Mouse (Mus musculus): Measurements from ENCODE around the gene Olfr1162. TPM values are rescaled to one million over a fixed set of nuclear protein-coding genes. Genes with fewer than 3 reads are reported as not detected.

Olfr1162 gene
- not detected for polyA plus RNA-seq (2014; fragmentation: Illumina TruSeq; extraction: RNeasy Lipid Tissue Mini Kit (QIAGEN cat#74804); ENCODE audit: low read depth, low replicate concordance)

GRCm38 (mm10) chr2:88051029-88051428, at the start of gene Olfr1162:
Gene Olfr1162, minus strand, starts transcription at chr2:88051129.

GRCm38 (mm10) chr2:88093866-88094265, 42.9 kb upstream of the Olfr1162 start, which contains the start of gene Olfr1164:
Gene Olfr1164, minus strand, starts transcription at chr2:88093966.

GRCm38 (mm10) chr2:88071730-88072129, 20.8 kb upstream of the Olfr1162 start, which contains the start of gene Olfr1163:
Gene Olfr1163, minus strand, starts transcription at chr2:88071830.

GRCm38 (mm10) chr2:88037599-88037998, 13.3 kb downstream of the Olfr1162 start, which contains the start of gene Olfr73:
Gene Olfr73, minus strand, starts transcription at chr2:88037699.

GRCm38 (mm10) chr2:88022474-88022873, 28.5 kb downstream of the Olfr1162 start, which contains the start of gene Olfr1161:
Gene Olfr1161, plus strand, starts transcription at chr2:88022774.

GRCm38 (mm10) chr2:88007515-88008318, 43.2 kb downstream of the Olfr1162 start, which contains the start of gene Olfr1160:
Gene Olfr1160, minus strand, starts transcription at chr2:88008268.

Other genes with a start within 250 kb of the Olfr1162 start
- not detected for gene Olfr1145, start 241.3 kb downstream of the Olfr1162 start, polyA plus RNA-seq (2014; fragmentation: Illumina TruSeq; extraction: RNeasy Lipid Tissue Mini Kit (QIAGEN cat#74804); ENCODE audit: low read depth, low replicate concordance)
- not detected for gene Olfr1148, start 220.6 kb downstream of the Olfr1162 start, polyA plus RNA-seq (2014; fragmentation: Illumina TruSeq; extraction: RNeasy Lipid Tissue Mini Kit (QIAGEN cat#74804); ENCODE audit: low read depth, low replicate concordance)
- gene Olfr1150-ps1, start 207.1 kb downstream of the Olfr1162 start, polyA plus RNA-seq (2014; fragmentation: Illumina TruSeq; extraction: RNeasy Lipid Tissue Mini Kit (QIAGEN cat#74804); ENCODE audit: low read depth, low replicate concordance) = not detected
- not detected for gene Olfr1151, start 195.3 kb downstream of the Olfr1162 start, polyA plus RNA-seq (2014; fragmentation: Illumina TruSeq; extraction: RNeasy Lipid Tissue Mini Kit (QIAGEN cat#74804); ENCODE audit: low read depth, low replicate concordance)
- not detected for gene Olfr1152, start 184.6 kb downstream of the Olfr1162 start, polyA plus RNA-seq (2014; fragmentation: Illumina TruSeq; extraction: RNeasy Lipid Tissue Mini Kit (QIAGEN cat#74804); ENCODE audit: low read depth, low replicate concordance)
- gene Olfr1153, start 156.2 kb downstream of the Olfr1162 start, polyA plus RNA-seq (2014; fragmentation: Illumina TruSeq; extraction: RNeasy Lipid Tissue Mini Kit (QIAGEN cat#74804); ENCODE audit: low read depth, low replicate concordance) = not detected
- not detected for gene Olfr1154, start 146.0 kb downstream of the Olfr1162 start, polyA plus RNA-seq (2014; fragmentation: Illumina TruSeq; extraction: RNeasy Lipid Tissue Mini Kit (QIAGEN cat#74804); ENCODE audit: low read depth, low replicate concordance)
- gene Olfr1155, start 106.0 kb downstream of the Olfr1162 start, polyA plus RNA-seq (2014; fragmentation: Illumina TruSeq; extraction: RNeasy Lipid Tissue Mini Kit (QIAGEN cat#74804); ENCODE audit: low read depth, low replicate concordance) = not detected
- gene Olfr1156, start 98.0 kb downstream of the Olfr1162 start, polyA plus RNA-seq (2014; fragmentation: Illumina TruSeq; extraction: RNeasy Lipid Tissue Mini Kit (QIAGEN cat#74804); ENCODE audit: low read depth, low replicate concordance) = not detected
- not detected for gene Olfr1157, start 82.8 kb downstream of the Olfr1162 start, polyA plus RNA-seq (2014; fragmentation: Illumina TruSeq; extraction: RNeasy Lipid Tissue Mini Kit (QIAGEN cat#74804); ENCODE audit: low read depth, low replicate concordance)
- gene Olfr74, start 76.5 kb downstream of the Olfr1162 start, polyA plus RNA-seq (2014; fragmentation: Illumina TruSeq; extraction: RNeasy Lipid Tissue Mini Kit (QIAGEN cat#74804); ENCODE audit: low read depth, low replicate concordance) = not detected
- not detected for gene Olfr1158, start 61.0 kb downstream of the Olfr1162 start, polyA plus RNA-seq (2014; fragmentation: Illumina TruSeq; extraction: RNeasy Lipid Tissue Mini Kit (QIAGEN cat#74804); ENCODE audit: low read depth, low replicate concordance)
- not detected for gene Olfr1160, start 42.9 kb downstream of the Olfr1162 start, polyA plus RNA-seq (2014; fragmentation: Illumina TruSeq; extraction: RNeasy Lipid Tissue Mini Kit (QIAGEN cat#74804); ENCODE audit: low read depth, low replicate concordance)
- not detected for gene Olfr1161, start 28.4 kb downstream of the Olfr1162 start, polyA plus RNA-seq (2014; fragmentation: Illumina TruSeq; extraction: RNeasy Lipid Tissue Mini Kit (QIAGEN cat#74804); ENCODE audit: low read depth, low replicate concordance)
- gene Olfr73, start 13.4 kb downstream of the Olfr1162 start, polyA plus RNA-seq (2014; fragmentation: Illumina TruSeq; extraction: RNeasy Lipid Tissue Mini Kit (QIAGEN cat#74804); ENCODE audit: low read depth, low replicate concordance) = not detected
- not detected for gene Olfr1163, start 20.7 kb upstream of the Olfr1162 start, polyA plus RNA-seq (2014; fragmentation: Illumina TruSeq; extraction: RNeasy Lipid Tissue Mini Kit (QIAGEN cat#74804); ENCODE audit: low read depth, low replicate concordance)
- not detected for gene Olfr1164, start 42.8 kb upstream of the Olfr1162 start, polyA plus RNA-seq (2014; fragmentation: Illumina TruSeq; extraction: RNeasy Lipid Tissue Mini Kit (QIAGEN cat#74804); ENCODE audit: low read depth, low replicate concordance)
- gene Olfr1166, start 77.1 kb upstream of the Olfr1162 start, polyA plus RNA-seq (2014; fragmentation: Illumina TruSeq; extraction: RNeasy Lipid Tissue Mini Kit (QIAGEN cat#74804); ENCODE audit: low read depth, low replicate concordance) = not detected
- gene Olfr1167, start 104.1 kb upstream of the Olfr1162 start, polyA plus RNA-seq (2014; fragmentation: Illumina TruSeq; extraction: RNeasy Lipid Tissue Mini Kit (QIAGEN cat#74804); ENCODE audit: low read depth, low replicate concordance) = not detected
- gene Olfr1168, start 130.8 kb upstream of the Olfr1162 start, polyA plus RNA-seq (2014; fragmentation: Illumina TruSeq; extraction: RNeasy Lipid Tissue Mini Kit (QIAGEN cat#74804); ENCODE audit: low read depth, low replicate concordance) = not detected
- not detected for gene Olfr1170, start 177.2 kb upstream of the Olfr1162 start, polyA plus RNA-seq (2014; fragmentation: Illumina TruSeq; extraction: RNeasy Lipid Tissue Mini Kit (QIAGEN cat#74804); ENCODE audit: low read depth, low replicate concordance)
- not detected for gene Olfr1173, start 228.7 kb upstream of the Olfr1162 start, polyA plus RNA-seq (2014; fragmentation: Illumina TruSeq; extraction: RNeasy Lipid Tissue Mini Kit (QIAGEN cat#74804); ENCODE audit: low read depth, low replicate concordance)

Data from sigmoid colon, adult 10 weeks (tissue).